Mouse (Mus musculus) brain, embryonic 14.5 days (tissue): ENCODE results near the gene Aldh1a3.

Experiments
- CTCF ChIP-seq: fragments of 200-500 bp; IDR thresholded peaks from 2 replicates; pipeline ENCODE4 v1.5.1; 2012; ENCODE audit warnings: inconsistent platforms, mild to moderate bottlenecking, moderate library complexity, borderline replicate concordance; ENCODE audit not compliant: insufficient read depth, insufficient read length; ENCODE audit errors: extremely low read depth
- POLR2A ChIP-seq: fragments of 200-500 bp; IDR thresholded peaks from 2 replicates; pipeline ENCODE4 v1.6.1; 2012; ENCODE audit warnings: mild to moderate bottlenecking, inconsistent platforms, borderline replicate concordance; ENCODE audit not compliant: poor library complexity, insufficient read depth, insufficient read length, severe bottlenecking; ENCODE audit errors: extremely low read depth

GRCm38 (mm10) chr7:66348588-66348987 is 78.7 kb downstream of the Aldh1a3 start:
- TF ChIP-seq CTCF, result no peak
- TF ChIP-seq POLR2A, result no peak
